Mouse (Mus musculus) myocyte (in vitro differentiated cells): ENCODE results near the gene Esrrg. TPM values are rescaled to one million over a fixed set of nuclear protein-coding genes. Genes with fewer than 3 reads are reported as not detected.

Experiments used
- H3K27me3 ChIP-seq: one replicate; pipeline ENCODE4 v1.6.1; 2011; ENCODE audit not compliant: control insufficient read depth, insufficient read depth, insufficient read length
- H3K36me3 ChIP-seq: one replicate; pipeline ENCODE4 v1.6.1; 2011; ENCODE audit not compliant: control insufficient read depth, insufficient read depth
- H3K4me2 ChIP-seq: one replicate; pipeline ENCODE4 v1.6.1; 2011; ENCODE audit warnings: low read depth, control low read depth
- H3K4me3 ChIP-seq: one replicate; pipeline ENCODE4 v1.5.1; 2011; ENCODE audit warnings: mild to moderate bottlenecking, control low read depth, moderate library complexity
- H3K79me2 ChIP-seq: one replicate; pipeline ENCODE4 v1.6.1; 2011; ENCODE audit not compliant: control insufficient read depth, insufficient read depth
- H3ac ChIP-seq: one replicate; pipeline ENCODE4 v1.6.1; 2011; ENCODE audit not compliant: control insufficient read depth, insufficient read length
- CEBPB ChIP-seq: IDR thresholded peaks from 2 replicates; pipeline ENCODE4 v1.6.1; 2011; ENCODE audit warnings: mild to moderate bottlenecking, moderate library complexity; ENCODE audit not compliant: poor library complexity, insufficient read depth, severe bottlenecking
- E2F4 ChIP-seq: IDR thresholded peaks from one replicate; pipeline ENCODE4 v1.6.1; 2011; ENCODE audit warnings: mild to moderate bottlenecking, control low read depth, moderate library complexity; ENCODE audit not compliant: insufficient read depth
- MAX ChIP-seq: IDR thresholded peaks from one replicate; pipeline ENCODE4 v1.6.1; 2011; ENCODE audit warnings: low read depth, mild to moderate bottlenecking, control low read depth
- MYOD1 ChIP-seq, 3 experiments: IDR thresholded peaks; one replicate each; pipeline ENCODE4 v1.6.1; 2011; ENCODE audit warnings: control low read depth in 2 of 3, low read depth in 2 of 3, mild to moderate bottlenecking in 2 of 3, moderate library complexity in 1 of 3; ENCODE audit not compliant: insufficient read length in 2 of 3, control insufficient read depth in 1 of 3
- MYOG ChIP-seq, 3 experiments: IDR thresholded peaks; one replicate each; pipeline ENCODE4 v1.6.1; 2011; ENCODE audit warnings: control low read depth in 2 of 3, low read depth in 2 of 3, mild to moderate bottlenecking in 2 of 3; ENCODE audit not compliant: insufficient read length in 2 of 3, control insufficient read depth in 1 of 3, insufficient read depth in 1 of 3
- POLR2A ChIP-seq: IDR thresholded peaks from one replicate; pipeline ENCODE4 v1.6.1; 2011; ENCODE audit warnings: low read depth, mild to moderate bottlenecking, control low read depth, moderate library complexity; ENCODE audit not compliant: insufficient read length
- POLR2AphosphoS2 ChIP-seq: IDR thresholded peaks from one replicate; pipeline ENCODE4 v1.6.1; 2011; ENCODE audit warnings: low read depth, control low read depth; ENCODE audit not compliant: insufficient read length
- REST ChIP-seq: IDR thresholded peaks from one replicate; pipeline ENCODE4 v1.6.1; 2011; ENCODE audit warnings: mild to moderate bottlenecking, control low read depth, moderate library complexity; ENCODE audit not compliant: insufficient read depth, insufficient read length
- SRF ChIP-seq: IDR thresholded peaks from one replicate; pipeline ENCODE4 v1.6.1; 2011; ENCODE audit warnings: low read depth; ENCODE audit not compliant: control insufficient read depth, insufficient read length
- TCF12 ChIP-seq: IDR thresholded peaks from one replicate; pipeline ENCODE4 v1.6.1; 2011; ENCODE audit warnings: mild to moderate bottlenecking, control low read depth; ENCODE audit not compliant: poor library complexity, insufficient read depth, severe bottlenecking
- TCF3 ChIP-seq: IDR thresholded peaks from one replicate; pipeline ENCODE4 v1.6.1; 2011; ENCODE audit warnings: low read depth, control low read depth; ENCODE audit not compliant: insufficient read length
- USF1 ChIP-seq: IDR thresholded peaks from one replicate; pipeline ENCODE4 v1.6.1; 2011; ENCODE audit warnings: low read depth, mild to moderate bottlenecking, control low read depth, moderate library complexity
- polyA plus RNA-seq: library from polyadenylated mRNA; unstranded; fragments of >200 nt; fragmentation: generic; extraction: Trizol; gene quantifications from one replicate; pipeline ENCODE4 v1.2.1, GENCODE M21; 2012; ENCODE audit warnings: missing spikeins

The Esrrg gene
- polyA plus RNA-seq, 1 experiment: 0.20 TPM

DNA sequence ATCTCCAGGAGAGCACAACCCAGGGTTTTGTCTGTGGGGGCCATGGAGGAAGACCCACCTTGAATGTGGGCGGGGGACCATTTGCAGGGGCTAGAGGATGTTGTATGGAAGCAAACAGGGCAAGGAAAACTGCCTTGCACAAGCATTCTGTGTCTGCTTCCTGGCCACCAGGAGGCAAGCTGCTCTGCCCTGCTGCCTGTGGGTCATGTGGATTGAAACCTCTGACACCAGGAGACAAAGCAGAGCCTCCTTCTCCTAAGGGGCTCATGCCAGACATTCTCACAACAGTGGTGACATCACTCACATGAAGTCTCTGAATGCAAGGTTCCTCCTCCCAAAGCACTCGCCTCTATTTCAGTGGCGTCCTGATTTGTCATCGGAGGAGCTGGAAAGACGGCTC lies 234.1 kb downstream of the Esrrg start:
- no peak overlapping the region for H3K4me2 ChIP-seq
- H3K27me3 ChIP-seq: no peaks in the 10 kb centered on the region
- no peak for TF ChIP-seq TCF3
- no peak for TF ChIP-seq TCF12
- no peak for TF ChIP-seq POLR2A
- no peak for TF ChIP-seq E2F4
- H3K36me3 ChIP-seq: no peaks in the 10 kb centered on the region
- no peaks in the 10 kb centered on the region for H3K79me2 ChIP-seq
- no peak overlapping the region for H3ac ChIP-seq
- H3K4me3 ChIP-seq: no peak overlapping the region

DNA sequence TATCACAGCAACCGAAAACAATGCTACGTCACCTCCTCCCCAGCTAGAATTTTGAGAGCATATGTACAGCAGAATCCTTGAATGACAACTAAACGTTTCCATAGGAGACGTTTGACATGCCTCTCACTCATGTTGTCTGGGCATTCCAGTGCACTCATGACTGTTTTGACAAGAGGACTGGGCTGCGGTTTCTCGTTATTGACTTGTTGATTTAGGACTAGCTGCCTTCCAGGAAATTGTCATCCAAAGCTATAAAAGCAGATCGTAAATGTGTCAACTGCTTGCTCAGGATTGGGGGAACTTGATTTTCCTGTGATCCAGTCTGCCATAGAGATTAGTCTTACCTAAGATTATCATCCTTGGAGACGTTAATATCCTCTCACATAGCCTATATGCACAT lies 245.6 kb downstream of the Esrrg start:
- Histone ChIP-seq H3ac (no peak overlapping the region), H3K36me3 (no peaks in the 10 kb centered on the region), H3K4me2 (no peak overlapping the region), H3K27me3 (no peaks in the 10 kb centered on the region), H3K79me2 (no peaks in the 10 kb centered on the region), H3K4me3 (no peak overlapping the region)
- TF ChIP-seq USF1 (no peak), CEBPB (no peak), TCF3 (no peak), TCF12 (no peak), MAX (no peak), POLR2A (no peak), POLR2AphosphoS2 (no peak), MYOG (IDR thresholded peaks at IDR 0.05; ENCODE audit: control insufficient read depth in 1 of 3, insufficient read depth in 1 of 3, insufficient read length in 2 of 3, low read depth in 2 of 3) (no peak), E2F4 (no peak), SRF (no peak), MYOD1 (IDR thresholded peaks at IDR 0.05; ENCODE audit: control insufficient read depth in 1 of 3, insufficient read length in 2 of 3, low read depth in 2 of 3) (no peak), REST (no peak)

DNA sequence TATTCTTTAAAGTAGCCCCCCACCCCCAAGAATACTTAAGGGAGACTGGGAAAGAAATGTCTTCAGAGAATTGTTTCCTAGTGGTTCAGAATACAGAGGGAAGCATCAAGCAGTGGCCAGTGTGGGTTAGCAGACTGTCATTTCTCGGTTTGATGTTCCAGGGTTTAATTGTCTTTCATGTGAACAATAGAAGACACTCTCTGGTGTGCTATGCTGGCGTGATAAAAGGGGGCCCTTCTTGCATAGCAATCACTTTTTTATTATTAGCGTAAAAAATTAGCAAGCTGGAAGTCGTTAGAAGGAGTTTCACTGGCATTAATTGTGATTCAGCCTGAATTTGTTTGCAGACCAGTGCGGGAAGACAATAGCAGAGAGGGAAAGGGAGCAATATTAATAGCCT lies 253.7 kb downstream of the Esrrg start:
- no peaks in the 10 kb centered on the region for H3K36me3 ChIP-seq
- no peaks in the 10 kb centered on the region for H3K27me3 ChIP-seq
- H3K4me2 ChIP-seq: no peak overlapping the region
- no peaks in the 10 kb centered on the region for H3K79me2 ChIP-seq
- H3K4me3 ChIP-seq: no peak overlapping the region
- no peak for TF ChIP-seq MAX
- TF ChIP-seq SRF: no peak
- TF ChIP-seq REST: no peak
- TF ChIP-seq POLR2A: no peak
- no peak for TF ChIP-seq MYOD1 (IDR thresholded peaks at IDR 0.05; ENCODE audit: control insufficient read depth in 1 of 3, insufficient read length in 2 of 3, low read depth in 2 of 3)
- no peak for TF ChIP-seq POLR2AphosphoS2
- TF ChIP-seq TCF12: no peak
- no peak for TF ChIP-seq MYOG (IDR thresholded peaks at IDR 0.05; ENCODE audit: control insufficient read depth in 1 of 3, insufficient read depth in 1 of 3, insufficient read length in 2 of 3, low read depth in 2 of 3)
- no peak for TF ChIP-seq CEBPB
- TF ChIP-seq TCF3: no peak
- no peak for TF ChIP-seq E2F4
- no peak for TF ChIP-seq USF1
- no peak overlapping the region for H3ac ChIP-seq

DNA sequence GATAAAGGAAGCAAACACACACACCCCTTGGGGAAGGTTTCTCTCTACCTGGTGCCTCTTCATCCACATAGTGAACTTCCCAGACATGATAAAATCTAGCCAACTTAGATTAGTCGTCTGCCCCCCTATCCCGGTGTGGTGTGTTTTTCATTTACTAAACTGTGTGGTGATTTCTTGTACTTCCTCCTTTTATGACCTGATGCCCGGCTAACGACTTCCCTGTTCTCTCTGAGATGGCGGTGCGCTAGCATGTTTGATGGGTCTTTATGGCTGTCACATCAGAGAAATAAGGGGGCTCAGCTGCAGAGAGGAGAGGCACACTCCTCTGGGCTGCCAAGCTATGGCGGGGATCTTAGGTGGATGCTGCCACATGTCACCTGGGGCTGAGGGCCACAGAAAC lies 259.8 kb downstream of the Esrrg start:
- Histone ChIP-seq H3K4me3 (no peak overlapping the region), H3K79me2 (no peaks in the 10 kb centered on the region), H3K27me3 (no peaks in the 10 kb centered on the region), H3ac (no peak overlapping the region), H3K36me3 (no peaks in the 10 kb centered on the region), H3K4me2 (no peak overlapping the region)
- TF ChIP-seq USF1: no peak
- no peak for TF ChIP-seq REST
- TF ChIP-seq MYOD1 (IDR thresholded peaks at IDR 0.05; ENCODE audit: control insufficient read depth in 1 of 3, insufficient read length in 2 of 3, low read depth in 2 of 3): no peak
- TF ChIP-seq MYOG (IDR thresholded peaks at IDR 0.05; ENCODE audit: control insufficient read depth in 1 of 3, insufficient read depth in 1 of 3, insufficient read length in 2 of 3, low read depth in 2 of 3): no peak
- TF ChIP-seq SRF: no peak
- no peak for TF ChIP-seq POLR2AphosphoS2
- TF ChIP-seq CEBPB: no peak
- no peak for TF ChIP-seq E2F4
- no peak for TF ChIP-seq MAX

DNA sequence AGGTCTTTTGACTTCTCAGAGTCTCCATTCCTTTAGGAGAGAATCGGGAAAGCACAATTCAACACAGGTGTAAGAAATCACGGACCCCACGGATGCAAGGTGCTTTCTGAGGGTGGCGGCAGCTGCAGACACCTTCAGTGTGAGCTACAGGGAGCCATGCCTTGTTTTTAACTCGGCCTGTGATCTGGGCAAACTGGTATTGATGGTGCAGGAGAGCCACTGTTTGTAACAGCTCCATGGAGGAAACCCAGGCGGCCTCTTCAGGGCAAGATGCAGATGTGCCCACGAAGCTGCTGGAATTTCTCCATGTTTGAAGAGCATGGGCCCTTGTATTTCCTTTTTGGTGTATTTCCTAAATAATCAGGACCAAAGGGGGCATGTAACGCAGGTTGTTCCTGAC lies 263.6 kb downstream of the Esrrg start:
- TF ChIP-seq MAX (no peak), E2F4 (no peak), REST (no peak)
- Histone ChIP-seq H3K27me3 (peaks cover 3% of the 10 kb centered on the region), H3ac (no peak overlapping the region), H3K36me3 (no peaks in the 10 kb centered on the region), H3K4me3 (no peak overlapping the region), H3K4me2 (no peak overlapping the region), H3K79me2 (no peaks in the 10 kb centered on the region)
